Mouse (Mus musculus) MEL-GATA-1-ER (cell line): ENCODE results near the gene Ift122.
A peak's percentile ranks its signal among the peaks of the same experiment; 100 is the strongest.

Source experiments
- DNase-seq: peaks from one replicate; pipeline ENCODE4 v3.0.0-alpha.2; 2012; ENCODE audit warnings: low read depth; ENCODE audit errors: extremely low read depth

The Ift122 gene

GRCm38 (mm10) chr6:115891497-115892061, 38.3 kb downstream of the Ift122 start:
- no peak for DNase-seq

GRCm38 (mm10) chr6:115892363-115892762, 39.1 kb downstream of the Ift122 start:
- DNase-seq: no peak

GRCm38 (mm10) chr6:115896346-115896745, 43.1 kb downstream of the Ift122 start:
- DNase-seq: no peak

- no peak for DNase-seq
These were observed 43.8 kb downstream of the Ift122 start for GRCm38 (mm10) chr6:115897117-115897516.

DNA sequence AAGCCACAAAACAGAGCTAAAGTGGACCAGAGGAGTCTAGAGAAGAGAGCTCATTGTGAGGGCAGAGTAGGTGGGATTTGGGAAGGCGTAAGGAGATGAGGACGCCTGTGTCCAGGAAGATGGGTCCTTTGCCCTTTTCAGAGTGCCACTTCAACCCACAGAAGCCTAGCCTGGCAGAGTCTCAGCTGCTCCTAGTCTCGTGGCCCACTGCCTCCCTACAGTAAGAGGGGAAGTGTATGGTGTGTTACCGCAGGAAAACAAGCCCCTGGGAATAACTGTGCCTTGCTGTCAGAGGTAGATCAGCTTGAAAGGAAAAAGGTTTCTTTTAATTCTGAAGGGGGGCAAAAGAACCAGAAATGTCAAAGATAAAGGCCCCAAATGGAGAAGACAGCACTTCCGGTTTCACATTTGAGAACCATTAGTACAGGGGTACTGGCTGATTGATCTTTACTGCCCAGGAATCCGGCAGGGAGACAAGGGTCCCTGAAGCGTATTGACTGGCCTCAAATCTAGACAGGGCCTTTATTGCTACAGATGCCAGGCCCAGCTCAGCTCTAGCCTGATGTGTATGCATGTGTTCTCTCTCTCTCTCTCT, 44.8 kb downstream of the Ift122 start:
- no peak for DNase-seq

DNA sequence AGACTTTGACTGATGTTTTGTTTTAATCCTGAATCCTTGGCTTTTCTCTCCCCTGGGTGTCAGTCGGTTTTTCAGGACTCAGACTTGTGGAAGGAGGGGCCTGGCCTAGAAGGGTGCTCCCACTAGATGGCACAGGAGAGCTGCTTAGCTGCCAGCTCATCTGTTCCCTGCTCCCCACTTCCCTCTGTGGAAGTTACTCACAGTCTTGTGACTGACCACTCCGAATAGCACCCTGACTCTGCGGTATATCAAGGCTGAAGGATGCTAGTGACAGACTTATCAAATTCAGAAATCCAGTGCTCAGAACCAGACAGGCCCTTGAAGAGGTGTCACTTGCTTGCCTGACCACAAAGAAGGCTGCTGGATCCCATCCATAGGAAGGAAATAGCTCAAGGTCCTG, 47.8 kb downstream of the Ift122 start:
- DNase-seq: no peak

GRCm38 (mm10) chr6:115901489-115901931, 48.2 kb downstream of the Ift122 start:
- no peak for DNase-seq

- DNase-seq: no peak
These were observed 49.3 kb downstream of the Ift122 start for GRCm38 (mm10) chr6:115902545-115902944.

DNA sequence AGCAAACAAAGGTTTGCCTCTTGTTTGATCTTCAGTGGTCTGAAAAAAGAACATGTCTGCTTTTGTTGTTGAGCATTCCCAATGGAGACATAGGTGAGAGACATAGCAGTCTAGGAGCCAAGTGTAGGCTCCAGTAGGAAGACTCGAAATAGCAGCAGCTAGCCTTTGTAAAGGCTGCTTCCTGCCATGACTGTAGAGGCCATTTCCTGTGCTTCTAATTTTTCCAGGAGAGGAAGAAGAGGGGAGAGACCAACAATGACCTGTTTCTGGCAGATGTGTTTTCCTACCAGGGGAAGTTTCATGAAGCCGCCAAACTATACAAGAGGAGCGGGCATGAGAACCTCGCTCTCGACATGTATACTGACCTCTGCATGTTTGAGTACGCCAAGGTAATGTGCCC, 52.3 kb downstream of the Ift122 start:
- DNase-seq: no peak

DNA sequence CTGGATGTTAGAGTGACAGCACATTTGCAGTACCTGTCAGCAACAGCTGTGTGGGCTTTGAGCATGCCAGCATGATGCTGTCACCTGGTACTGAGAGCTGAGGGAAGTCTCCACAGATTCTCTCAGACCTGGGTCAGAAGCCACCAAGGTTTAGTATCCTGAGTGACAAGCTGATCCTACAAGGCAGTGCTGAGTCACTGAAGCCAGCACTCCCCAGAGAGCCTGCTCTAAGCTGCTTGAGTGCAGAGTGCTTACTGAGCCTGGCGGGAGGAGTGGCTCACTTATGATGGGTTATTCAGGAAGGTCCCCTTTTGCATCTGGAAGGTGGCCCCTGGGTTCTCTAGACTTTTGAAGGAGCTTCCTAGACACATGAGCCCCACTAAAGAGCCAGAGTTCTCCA, 53.2 kb downstream of the Ift122 start:
- no peak for DNase-seq

GRCm38 (mm10) chr6:115906871-115907270, 53.6 kb downstream of the Ift122 start:
- DNase-seq: peak; percentile 84

DNA sequence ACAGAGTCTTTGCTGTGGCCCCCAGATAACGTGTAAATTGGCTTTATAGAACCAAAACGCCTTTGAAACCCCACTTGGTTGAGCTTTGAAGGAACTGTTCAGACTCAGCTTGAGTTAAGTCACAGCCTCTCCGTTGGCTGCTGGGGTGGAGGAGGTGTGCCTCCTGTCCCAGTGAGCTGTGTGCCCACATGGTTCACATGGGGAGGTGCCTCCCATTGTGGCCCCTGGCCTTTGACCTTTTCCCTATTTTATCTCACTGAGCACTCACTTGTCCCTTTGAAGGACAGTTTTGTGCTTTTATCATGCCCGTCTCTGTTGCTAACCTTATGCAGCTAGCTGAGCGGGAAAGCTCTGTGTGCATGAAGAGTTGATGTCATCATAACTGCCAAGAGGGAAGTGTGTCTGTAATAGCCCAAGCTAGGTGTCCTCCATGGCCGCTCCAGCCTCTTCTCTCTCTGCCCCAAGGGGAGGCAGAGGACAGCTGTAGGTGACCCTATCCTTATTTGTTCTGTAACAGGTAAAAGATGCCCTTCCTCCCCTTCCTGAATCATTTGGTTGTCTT, 55.2 kb downstream of the Ift122 start:
- peak; percentile 50 for DNase-seq

- peak; percentile 91 for DNase-seq
These were observed 55.8 kb downstream of the Ift122 start for GRCm38 (mm10) chr6:115909052-115909451.

DNA sequence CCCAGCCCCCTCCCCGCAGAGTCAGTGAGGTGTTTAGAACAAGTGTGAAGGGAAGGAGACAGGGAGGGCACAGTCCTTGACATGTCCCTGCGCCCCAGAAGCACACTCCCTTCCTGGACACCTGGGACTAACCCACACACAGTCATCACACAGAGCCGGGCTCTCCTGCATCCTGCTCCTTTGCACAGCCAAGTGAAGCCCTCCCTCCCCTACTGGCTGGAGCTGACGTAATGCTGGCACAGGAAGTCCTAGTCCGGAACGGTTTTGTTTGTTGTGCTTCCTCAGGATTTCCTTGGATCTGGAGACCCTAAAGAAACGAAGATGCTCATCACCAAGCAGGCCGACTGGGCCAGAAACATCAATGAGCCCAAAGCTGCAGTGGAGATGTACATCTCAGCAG, 56.7 kb downstream of the Ift122 start:
- no peak for DNase-seq

DNA sequence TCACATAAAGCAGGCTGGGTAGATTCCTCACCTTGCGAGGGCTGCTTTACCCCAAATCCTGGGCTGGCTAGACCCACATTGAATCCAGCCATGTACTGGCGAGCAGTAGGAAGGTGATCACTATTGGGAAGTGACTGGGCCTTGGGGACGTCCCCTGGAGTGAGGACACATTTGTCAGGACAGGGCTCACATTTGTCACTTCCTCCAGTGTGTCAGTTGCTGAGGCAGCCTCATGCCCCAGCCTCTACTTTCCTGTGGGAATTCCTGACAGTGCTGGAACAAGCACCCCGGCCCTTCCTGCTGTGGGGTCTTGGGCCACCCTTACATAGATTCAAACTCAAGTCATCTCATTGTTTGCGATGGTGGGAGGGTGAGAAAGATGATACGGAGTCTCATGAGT, 58.5 kb downstream of the Ift122 start:
- DNase-seq: no peak

- DNase-seq: no peak
These were observed 60.2 kb downstream of the Ift122 start for GRCm38 (mm10) chr6:115913482-115913881.

DNA sequence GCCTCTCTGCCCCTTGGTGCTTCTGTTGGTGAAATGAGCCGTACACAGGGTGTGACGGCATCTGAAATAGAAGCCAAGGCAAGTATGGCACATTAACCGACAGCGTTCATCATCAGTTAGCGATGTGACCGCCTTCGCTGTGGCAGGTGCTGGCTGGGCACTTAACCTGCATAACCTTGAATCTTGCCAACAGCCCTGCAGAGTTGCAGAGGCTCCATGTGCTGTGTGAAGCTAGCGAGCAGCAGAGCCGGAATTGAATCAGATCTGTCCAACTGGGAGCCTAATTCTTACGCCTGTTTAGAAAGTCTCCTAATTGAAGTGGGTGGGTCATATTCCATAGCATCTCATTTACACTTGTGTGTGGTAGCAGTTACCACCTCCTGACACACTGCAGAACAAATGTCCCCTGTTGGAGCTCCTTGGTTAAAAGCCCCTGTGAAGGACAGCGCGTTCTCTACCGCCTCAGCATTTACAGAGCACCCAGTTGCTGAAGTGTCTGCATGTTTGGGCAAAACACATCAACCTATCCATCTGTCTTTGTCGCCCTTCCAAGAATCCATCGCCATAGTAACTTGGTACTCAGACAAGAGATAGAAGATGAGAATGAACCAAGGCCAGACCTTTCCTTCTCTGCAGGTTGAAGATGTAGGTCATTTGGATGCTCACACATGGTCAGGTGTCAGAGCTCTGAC, 61.4 kb downstream of the Ift122 start:
- DNase-seq: no peak

GRCm38 (mm10) chr6:115915601-115916445, 62.6 kb downstream of the Ift122 start:
- DNase-seq: no peak

DNA sequence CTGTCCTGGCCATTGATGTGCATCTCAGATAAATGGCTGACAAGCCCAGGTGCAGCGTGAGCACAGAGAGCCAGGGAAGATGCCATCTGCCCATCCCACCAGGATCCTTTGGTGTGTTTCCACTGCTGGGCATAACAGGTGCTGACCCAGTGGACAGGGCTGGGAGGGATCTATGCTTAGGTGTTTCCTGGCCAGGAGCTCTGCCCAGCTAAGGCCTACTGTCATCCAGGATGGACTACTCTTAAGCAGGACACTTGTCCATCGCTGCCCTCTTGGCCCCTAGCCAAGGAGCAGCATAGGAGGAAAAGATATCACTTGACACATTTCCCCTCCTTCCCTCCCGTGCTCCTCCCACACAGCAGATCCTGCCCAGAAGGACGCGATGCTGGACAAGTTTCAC, 63.3 kb downstream of the Ift122 start:
- no peak for DNase-seq

- no peak for DNase-seq
These were observed 65.3 kb downstream of the Ift122 start for GRCm38 (mm10) chr6:115918615-115919014.

GRCm38 (mm10) chr6:115919876-115920275, 66.6 kb downstream of the Ift122 start:
- no peak for DNase-seq

DNA sequence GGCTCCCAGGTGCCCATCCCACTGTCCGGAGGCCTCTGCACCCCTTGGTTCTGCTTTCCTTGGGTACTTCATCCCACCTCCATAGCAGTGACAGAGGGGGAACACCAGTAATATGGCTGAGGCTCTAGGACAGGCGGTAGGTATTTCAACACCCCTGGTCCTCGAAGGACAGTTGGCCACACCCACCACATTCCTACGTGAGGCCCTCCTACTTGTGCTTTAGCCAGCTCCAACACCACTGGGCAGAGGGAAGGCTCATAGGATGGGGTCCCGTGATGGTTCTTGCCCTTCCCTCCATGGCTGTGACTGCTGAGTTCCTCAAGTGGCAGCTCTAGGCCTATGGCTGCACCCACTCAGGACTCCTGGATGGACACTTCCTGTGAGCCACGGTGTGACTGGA, 71.6 kb downstream of the Ift122 start:
- no peak for DNase-seq
